Mouse (Mus musculus) urinary bladder, postnatal 36 days (tissue): Measurements from ENCODE around the gene Prkci.

Experiments used
- DNase-seq, 2 experiments: peaks; one replicate each; pipeline ENCODE4 v3.0.0; 2022; ENCODE audit warnings: low spot score in 2 of 2, mixed read lengths in 1 of 2

Prkci gene

DNA sequence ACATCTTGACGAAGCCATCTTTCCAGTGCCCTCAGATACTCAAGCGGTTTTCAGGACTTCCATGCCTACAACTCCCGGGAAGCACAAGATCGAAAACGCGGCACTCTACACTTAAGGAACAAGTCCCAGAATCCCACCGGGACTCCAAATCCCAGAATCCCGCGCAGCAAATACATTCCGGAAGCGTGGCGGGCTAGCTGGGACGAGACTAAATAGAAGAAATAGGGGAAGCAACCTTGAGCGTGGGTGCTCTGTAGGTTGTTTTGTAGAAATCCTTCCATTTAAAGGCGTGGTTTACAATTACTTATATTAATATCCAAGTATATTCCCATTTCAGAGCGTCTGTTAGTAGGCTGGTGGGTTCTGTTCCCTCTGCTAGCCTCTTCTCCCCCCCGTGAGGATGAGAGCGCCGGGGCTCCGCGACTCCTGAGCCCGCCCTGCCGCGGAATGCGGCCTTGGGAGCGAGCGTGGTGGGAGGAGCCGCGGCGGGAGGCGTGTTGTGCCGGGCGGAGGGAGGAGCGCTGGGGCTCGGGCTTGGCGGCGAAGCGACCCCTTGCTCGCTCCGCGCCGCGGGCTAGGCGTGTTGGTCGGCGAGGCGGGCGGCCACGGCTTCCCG, at the start of gene Prkci:
Prkci (plus strand) TSS at position 465 of the 616 bp plus-strand sequence.
- peak; percentile 91 to 93 for DNase-seq

DNA sequence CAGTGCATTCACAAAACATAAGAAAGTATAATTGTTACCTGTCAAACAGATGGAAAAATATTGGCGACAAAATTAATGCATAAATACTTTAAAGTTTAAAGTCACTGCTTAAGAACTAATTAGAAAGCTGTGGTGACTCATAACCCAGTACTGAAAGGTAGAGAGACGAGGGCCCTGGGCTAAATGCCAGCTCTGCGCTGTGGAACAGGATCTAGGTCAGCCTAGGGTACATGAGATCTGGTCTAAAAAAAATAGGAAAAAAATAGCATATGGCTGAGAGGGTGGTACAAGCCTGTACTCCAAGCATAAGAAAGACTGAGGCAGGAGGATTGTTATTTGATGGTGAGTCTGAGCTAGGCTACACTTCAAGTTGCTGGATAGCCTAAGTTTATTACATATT, 43.9 kb upstream of the Prkci start:
- DNase-seq = peak in 1 of 2 experiments; percentile 28

DNA sequence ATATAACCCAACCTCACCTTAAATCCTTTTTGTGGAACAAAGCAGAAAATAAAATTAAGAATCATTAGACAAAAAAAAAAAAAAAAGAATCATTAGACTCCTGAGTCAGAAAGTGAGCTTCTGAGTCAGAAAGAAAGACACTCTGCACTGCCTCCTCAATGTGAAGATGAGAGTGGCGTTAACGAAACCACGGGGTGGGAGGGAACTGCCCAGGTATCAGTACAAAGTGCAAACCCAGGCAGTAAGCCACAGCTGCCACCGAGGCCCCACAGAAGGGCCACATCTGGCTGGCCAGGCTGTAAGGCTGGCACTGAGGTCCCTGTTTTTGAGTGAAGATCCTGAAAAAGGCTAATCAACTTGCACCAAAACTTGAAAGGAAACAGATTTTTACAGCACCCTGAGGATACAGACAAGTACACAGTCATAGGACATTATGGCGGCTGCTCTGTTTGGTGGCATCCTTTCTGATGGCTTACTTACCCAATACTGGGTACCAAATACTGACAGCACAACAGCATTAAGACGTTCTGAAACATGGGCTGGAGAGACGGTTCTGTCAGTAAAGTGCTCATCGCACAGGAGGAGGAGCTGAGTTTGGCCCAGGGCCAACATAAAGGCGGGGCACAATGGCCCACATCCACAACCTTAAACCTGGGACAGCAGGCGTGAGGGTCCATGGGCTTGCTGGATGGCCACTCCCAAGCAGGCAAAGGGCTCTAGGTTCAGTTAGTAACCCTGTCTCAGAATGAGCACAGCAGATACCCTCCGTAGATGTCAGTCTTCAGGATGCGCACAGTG, 43.1 kb upstream of the Prkci start:
- no peak for DNase-seq

DNA sequence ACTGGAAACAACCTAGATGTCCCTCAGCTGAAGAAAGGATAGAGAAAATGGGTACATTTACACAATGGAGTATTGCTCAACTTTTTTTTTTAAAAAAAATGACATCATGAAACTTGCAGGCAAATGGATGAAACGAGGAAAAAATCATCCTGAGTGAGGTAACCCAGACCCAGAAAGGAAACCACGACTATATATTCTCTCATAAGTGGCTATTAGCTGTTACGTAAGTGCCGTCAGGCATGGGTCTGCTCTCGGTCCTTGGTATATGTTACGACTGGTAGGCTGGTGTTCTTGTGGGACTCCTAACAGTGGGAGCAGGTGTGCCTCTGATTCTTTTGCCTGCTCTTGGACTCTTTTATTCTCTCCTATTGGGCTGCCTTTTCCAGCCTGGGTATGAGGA, 39.2 kb upstream of the Prkci start:
- DNase-seq = no peak

DNA sequence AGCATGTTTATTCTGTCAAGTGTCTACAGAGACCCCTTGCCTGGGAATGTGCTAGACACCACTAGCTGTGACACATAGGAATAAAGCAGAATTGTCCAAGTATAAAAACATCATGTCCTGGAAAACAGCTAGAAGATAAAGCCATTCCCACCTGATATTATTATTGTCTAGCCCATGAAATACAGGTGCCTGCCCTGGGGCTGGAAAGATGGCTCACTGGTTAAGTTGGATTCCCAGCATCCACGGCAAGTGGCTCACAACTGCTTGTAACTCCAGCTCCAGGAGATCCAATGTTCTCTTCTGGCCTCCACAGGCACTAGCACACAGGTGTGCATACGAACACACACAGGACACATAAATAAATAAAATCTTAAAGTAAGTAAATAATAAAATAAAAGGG, 36.8 kb upstream of the Prkci start:
- DNase-seq = no peak

DNA sequence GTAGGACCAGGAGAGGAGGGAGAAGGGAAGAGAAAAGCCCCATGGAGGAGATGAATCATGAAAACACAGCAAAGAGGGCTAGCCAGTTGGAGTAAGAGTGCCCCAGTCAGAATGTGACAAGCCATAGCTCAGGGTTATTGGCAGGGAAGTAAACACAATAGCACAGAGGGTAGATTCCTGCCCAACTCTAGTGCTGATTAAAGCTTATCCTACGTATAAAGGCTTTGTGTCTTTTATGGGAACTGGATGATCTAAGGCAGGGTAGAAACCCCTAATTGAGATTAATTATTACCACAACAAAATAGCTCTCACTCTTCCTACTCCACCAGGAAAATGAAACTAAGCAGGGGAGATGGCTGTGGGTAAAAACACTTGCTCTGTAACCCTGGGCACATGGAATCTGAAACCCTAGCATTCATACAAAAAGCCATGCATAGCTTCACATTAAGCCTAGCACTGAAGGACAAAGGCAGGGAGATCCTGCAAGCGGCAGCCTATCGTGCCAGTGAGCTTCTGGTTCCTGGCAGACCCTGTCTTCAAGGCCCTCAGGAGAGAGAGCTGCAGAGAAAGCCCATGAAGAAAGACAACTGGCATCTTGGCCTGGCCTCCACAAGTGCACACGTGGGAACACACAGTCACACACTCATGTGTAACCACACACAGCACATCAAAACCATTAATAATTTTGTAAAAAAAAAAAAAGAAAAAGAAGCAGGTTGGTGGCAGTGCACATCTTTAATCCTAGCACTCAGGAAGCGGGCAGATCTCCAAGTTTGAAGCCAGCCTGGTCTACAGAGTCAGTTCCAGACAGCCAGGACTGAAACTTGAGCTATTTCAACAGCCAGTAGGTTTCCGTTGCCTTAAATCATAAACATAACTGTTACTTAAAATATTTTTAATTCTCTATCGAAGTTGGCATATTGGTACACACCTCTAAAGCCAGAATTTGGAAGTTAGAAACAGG, 35.4 kb upstream of the Prkci start:
- no peak for DNase-seq

DNA sequence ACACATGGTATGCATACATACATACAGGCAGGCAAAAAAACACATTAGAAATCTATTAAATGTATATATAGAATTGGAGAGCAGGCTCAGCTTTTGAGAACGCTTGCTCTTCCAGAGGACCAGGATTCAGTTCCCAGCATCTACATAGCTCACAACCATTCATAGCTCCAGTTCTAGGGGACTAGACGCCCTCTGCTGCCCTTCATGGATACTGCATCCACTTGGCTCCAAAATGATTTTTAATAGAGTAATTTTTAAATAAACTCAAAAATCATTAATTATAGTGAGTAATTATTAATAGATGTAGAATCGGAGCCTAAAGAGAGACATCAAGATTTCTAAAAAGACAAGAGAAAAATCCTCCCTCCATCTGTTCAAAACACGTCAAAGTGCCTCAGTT, 32.4 kb upstream of the Prkci start:
- DNase-seq = no peak

DNA sequence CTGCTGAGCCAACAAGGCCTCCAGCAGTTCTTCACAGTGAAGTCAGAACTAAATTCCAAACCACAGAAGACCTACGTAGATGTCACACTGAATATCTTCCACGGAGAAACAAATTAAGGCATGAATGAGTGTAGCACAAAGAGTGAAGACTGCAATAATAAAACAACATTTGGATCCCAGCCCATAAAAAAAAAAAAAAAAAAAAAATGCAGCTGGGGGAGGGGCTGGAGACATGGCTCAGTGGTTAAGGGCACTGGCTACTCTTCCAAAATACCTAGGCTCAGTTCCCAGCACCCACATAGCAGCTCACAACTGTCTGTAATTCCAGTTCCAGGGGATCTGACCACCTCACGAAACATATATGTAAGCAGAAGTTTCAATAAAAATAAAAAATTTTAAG, 31.3 kb upstream of the Prkci start:
- DNase-seq = no peak

DNA sequence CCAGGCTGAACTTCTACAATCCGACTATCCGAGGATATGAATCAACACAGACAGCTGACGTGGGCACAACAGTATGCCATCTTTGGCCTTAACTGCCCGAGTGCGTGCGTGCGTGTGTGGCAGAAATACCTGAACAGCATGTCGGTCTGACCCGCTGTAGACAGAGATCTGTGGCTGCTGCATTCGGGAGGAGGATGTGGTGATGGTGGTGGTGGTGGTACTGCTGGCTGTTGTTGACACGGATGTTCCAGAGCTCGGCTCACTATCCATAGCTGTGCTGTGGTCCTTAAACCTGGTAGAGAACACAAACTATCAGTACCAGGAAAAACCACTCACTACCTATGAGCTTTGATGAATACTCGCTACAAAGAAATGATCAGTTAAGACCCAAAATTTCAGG, 29.9 kb upstream of the Prkci start:
- no peak for DNase-seq

DNA sequence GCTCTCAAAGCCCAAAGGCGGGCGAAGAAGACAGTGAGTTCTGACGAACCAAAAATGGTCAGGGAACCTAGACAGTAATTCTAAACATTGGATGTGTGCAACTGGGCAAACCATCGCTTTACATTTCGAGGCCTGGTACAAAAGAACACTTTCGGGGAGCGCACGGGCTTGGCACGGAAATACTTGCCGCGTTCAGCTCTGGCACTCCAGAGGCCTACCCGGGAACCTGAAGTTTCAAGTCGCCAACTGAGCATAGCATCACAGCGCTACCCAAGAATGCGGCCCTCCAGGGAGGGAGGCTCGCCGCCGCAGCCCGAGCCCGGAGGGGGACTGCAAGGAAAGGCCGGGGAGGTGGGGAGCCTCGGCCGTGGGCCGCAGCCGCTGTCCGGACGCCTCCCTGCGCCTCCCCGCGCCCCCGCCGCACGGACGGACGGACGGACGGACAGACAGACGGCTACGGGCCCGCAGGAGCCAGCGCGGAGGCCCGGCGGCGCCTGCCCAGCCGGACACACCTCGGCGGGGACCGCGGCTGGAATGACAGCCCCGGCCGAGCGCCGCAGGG, 26.9 kb upstream of the Prkci start:
- peak; percentile 38 to 40 for DNase-seq

DNA sequence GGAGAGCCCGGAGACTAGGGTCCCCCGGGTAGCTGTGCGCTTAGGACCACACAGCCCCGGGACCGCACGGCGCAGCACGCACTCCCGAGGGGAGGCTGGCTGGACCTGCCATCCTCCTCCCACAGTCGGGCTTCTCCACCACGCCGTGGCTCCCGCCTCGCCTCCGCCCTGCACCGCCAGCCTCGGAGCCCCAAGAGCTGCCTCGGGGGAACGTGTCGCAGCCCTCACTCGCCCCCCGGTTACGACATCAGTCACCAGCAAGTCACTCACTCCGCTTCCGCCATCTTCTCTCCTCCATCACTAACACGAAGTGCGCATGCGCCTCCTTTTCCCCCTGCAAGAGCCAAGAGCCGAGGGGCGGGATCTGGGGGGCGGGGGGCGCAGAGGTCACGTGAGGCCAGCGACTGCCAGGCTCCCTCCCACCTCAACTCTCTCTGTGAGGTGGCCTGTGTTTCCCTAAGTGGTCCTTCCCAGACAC, 26.4 kb upstream of the Prkci start, which contains the start of gene Phc3:
Phc3 (minus strand) TSS at position 312 of the 478 bp plus-strand sequence.
- peak; percentile 81 to 89 for DNase-seq

DNA sequence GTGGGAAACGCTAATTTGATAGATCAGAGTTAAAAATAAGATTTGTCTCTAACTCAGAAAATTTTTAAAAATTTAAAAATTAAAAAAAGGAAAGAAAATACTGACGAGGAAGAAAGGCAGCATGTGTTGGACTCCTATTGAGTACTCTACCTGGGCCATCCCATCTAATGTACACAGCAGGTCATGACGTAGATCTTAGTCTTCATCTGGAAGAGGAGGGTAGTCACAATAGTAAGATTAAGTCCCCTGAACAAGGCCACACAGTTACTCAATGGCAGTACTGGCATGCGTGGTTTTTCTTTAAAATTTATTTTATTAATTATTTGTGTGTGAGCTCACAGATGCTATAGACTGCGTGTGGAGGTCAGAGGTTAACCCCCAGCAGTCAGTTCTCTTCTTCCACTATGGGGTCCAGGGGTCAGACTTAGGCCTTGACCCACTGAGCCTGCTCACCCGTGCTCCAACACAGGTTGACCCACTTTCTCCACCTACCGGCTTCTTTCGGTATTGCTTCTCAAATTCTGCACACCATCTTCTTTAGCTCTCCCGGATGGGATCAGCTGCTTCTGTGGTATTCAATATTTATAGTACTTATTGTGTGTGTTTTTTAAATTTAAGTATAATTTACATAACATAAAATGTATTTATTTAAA, 20.3 kb upstream of the Prkci start:
- peak; percentile 52 for DNase-seq

DNA sequence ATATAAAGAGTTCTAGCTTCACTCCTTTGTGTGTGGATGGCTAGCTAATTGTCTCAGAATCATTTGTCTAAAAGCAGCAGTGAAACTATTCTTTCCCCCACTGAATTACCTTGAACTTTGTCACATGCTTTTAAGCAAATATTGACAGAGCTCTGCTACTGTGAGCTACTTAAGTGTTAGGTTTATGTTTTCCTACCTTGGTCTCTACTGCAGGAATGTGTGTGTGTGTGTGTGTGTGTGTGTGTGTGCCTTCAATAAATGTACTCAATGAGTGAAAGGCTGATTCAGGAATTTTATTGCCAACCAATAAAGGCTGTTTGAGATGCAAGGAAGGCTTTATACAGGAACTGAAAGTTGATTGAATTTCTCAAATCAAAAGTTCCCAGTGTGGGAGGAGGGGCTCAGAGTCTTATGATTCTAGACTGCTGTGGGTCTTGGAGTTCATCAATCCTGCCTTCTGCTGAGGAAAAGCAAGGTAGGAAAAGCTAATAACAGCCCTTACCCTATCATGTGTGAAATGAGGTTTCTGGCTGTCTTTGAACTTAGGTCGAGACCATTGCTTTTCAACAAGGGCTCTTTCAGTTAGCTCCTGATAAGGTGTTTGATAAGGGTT, 18.4 kb upstream of the Prkci start:
- no peak for DNase-seq

DNA sequence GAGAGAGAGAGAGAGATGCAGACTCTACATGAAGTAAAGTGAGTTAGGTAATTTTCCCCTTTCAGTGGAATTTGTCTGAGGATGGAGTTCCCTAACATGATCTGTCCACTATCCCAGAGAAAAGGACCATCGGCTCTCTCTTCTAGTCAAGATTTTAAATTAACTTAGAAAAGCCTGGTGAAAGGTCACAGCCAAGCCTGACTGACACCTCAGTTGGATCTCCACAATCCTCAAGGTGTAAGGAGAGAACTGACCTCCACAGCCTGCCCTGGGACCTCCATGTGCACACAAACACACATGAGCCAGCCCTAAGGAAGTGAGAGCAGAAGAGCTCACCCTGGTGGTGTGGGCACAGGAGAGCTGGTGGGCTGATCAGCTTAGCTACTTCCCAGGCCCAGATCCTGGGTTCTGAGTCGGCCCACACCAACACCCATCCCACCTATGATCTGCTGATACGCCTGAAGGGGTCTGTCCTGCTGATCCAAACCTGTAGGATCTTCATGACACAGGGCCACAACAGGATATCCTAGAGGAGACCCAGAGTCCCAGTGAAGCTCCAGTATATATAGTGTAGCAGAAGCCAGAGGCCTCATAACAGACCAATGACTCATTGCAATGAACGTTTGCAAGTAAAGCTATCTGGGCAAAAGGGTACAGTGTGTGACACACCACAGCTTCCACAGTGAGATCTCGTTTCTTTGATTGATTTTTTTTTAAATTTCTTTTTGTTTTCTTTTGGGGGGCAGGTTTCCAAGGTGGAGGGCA, 13.7 kb upstream of the Prkci start:
- DNase-seq = no peak

DNA sequence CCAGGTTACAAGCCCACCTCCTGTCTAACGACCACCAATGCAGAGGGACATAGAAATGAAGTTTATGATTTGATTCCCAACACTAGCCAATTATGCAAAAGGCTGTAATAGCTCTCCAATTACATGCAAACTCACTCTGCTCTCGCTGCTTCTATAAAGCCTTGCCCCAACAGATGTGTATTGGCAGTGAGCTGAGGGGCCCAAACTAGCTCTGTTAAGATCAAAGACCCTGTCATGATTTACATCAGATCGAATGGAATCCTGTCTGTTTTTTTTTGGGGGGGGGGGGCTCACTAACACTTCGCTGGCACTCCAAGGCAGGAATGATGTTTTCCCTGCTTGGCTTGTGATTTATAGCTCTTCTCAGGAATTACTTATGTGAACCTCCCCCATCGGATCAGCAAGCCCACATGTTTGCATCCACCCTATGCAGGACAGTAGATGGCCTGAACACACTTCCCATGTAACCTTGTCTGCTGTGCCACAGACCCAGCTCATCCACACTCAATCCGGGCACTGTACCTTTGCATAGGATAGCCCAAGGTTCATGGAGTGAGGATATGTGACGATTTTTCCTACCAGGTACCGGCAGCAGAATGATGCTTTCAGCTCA, 12.5 kb upstream of the Prkci start:
- no peak for DNase-seq

DNA sequence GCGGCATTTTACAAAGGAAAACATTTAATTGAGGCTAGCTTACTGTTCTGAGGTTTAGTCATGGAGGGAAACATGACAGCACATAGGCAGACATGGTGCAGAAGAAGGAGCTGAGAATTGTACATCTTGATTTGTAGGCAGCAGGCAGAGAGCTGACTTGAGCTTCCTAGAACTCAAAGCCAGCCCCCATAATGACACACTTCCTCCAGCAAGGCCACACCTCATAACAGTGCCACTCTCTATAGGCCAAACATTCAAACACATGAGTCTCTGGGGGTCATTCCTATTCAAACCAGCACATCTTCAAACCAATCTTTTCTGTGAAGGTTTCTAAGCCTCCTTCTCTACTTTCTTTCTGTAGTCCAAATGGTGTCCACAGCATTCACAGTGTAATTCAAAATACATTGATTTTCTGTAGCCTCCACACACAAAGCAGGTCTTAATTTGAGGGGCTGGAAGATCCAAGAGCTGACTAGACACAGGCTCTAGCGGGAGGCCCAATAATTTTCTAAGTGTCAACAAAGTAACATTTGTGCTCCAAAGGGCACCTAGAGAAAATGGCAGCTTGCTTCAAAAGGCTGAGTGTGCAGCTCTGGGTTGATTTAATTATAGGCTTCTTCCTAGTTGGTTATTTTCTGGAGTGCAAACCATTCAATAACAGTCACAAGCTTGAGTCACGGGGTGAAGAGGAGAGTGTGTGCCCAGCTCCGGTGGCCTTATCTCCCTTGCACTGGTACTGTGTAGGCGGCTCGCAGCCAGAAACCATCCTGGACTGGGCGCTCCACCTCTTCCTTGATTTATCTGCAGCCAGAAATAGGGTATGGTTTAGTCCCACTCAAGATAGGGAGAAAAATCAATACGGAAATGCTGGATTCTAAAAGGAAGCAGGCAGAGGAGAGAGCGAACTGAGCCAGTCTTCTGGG, 7.9 kb upstream of the Prkci start:
- DNase-seq = no peak

DNA sequence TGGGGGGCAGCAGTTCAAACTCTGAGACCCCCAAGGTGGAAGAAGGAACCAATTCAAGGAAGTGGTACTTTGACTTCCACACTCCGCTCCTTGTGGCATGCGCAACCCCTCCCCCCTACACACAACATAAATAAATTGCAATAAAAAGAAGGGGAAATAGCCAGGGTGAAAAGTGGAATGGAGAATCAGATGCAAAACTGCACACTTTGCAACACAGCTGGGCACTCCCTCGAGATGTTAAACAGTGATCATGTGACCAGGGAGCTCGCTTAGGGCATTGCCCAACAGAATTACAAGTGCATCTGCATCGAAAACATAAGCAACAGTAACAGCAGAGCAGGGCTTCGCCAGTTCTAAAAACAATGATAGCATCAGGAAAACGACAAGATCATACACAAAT, 3.4 kb upstream of the Prkci start:
- no peak for DNase-seq

DNA sequence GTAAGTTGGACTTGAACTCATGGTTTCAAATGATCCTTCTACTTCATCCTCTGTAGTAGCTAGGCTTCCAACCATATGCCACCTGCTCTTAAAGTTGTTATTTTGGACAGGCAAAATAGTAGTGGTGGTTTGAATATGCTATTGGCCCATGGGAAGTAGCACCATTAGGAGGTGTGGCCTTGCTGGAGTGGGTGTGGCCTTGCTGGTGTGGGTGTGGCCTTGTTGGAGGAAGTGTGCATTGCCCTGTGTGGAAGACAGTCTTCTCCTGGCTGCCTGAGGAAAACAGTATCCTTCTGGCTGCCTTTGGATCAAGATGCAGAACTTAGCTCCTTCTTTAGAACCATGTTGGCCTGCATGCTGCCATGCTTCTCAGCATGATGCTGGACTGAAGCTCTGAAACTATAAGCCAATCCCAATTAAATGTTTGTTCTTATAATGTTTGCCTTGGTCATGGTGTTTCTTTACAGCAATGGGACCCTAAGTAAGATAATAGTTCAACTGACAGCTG, 2.4 kb upstream of the Prkci start:
- no peak for DNase-seq
